Mouse (Mus musculus) gastrocnemius, adult 2 months (tissue): ENCODE measurements around the gene Stat3. TPM values are rescaled to one million over a fixed set of nuclear protein-coding genes. Genes with fewer than 3 reads are reported as not detected.

ENCODE experiments used
- DNase-seq: peaks from one replicate; pipeline ENCODE4 v3.0.0; 2022
- H3K27ac ChIP-seq: fragments of 200-600 bp; 2 replicates; pipeline ENCODE4 v1.8.1; 2022; ENCODE audit warnings: mild to moderate bottlenecking
- H3K4me3 ChIP-seq: fragments of 200-600 bp; 2 replicates; pipeline ENCODE4 v1.8.1; 2022; ENCODE audit warnings: mild to moderate bottlenecking, moderate library complexity
- CTCF ChIP-seq: fragments of 200-600 bp; IDR thresholded peaks from 2 replicates; pipeline ENCODE4 v1.8.1; 2022; ENCODE audit warnings: antibody characterized with exemption, mild to moderate bottlenecking, moderate library complexity
- intact Hi-C: fragments of 180-260 bp; cut with DNase I; formaldehyde crosslinking; loops from one replicate; pipeline ENCODE4 v1.15.1; 2025
- total RNA-seq, 2 experiments: library from RNA; stranded (reverse); gene quantifications; 2 replicates each; pipeline ENCODE4 v1.2.3; 2021

Stat3 gene
- total RNA-seq, 2 experiments from 2014 or later: 40.6 to 44.2 TPM

DNA sequence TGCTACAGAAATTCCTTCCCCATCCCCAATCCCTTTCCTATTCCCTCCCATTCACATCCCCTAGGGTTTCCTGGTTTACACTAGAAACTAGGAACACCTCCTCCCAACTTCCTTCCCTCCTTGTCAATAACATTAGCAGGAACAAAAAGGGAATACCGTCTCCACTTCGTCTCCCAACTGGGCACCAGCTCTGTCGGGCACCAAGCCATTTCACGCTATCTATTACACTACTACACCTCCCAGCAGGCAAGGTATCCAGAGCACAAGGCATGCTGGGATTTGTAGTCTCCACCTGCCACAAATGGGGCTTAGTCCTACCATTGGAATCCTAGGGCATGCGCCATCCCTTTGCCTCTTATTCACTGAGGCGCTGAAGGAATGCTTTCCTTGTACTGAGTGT, 21.2 kb upstream of the Stat3 start:
- intact Hi-C loops: no loop called here
- Histone ChIP-seq H3K4me3 (peak overlapping the region; percentile 63), H3K27ac (peak overlapping the region; percentile 99)
- DNase-seq: peak; percentile 92
- no peak for TF ChIP-seq CTCF

DNA sequence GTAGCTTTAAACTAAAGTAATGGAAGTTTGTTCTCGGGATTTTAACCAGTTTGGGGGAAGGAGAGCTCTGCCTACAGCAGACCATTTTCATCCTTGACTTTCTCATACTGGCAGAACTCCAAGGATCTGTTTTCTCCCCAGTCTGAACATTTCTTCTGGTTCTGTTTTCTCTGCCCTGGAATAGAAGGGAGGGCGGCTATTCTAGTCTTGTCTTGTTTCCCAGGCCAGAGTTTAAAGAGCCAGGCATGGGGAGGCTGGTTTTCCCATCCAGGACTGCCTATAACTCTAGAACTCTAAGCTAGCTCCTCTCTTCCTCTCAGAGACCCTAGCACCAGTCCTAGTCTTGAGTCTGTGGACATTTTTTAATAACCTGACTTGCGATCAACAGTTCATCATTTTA, 20.5 kb upstream of the Stat3 start:
- no peak for DNase-seq
- peak overlapping the region; percentile 63 for H3K4me3 ChIP-seq
- TF ChIP-seq CTCF: no peak
- intact Hi-C loops: loop anchor here (5.0 kb wide), 1 partner anchor 238 kb away; no protein-coding TSS in a partner anchor
- peak overlapping the region; percentile 99 for H3K27ac ChIP-seq

DNA sequence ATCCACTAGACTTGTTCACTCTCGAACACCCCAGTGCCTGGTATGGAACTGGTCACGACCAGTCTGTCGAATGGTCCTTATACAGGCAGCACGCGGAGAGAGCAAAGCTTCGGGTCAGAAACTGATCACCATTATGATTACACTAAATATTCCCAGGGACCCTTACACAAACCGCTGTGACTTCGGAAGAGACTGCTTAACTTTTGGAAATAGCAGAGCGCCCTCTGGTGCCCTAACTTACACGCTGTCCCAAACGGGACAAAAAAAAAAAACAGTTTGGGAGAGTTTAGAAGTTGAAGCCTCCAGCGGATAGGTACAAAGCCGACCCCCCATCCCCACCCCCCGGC, 20.1 kb upstream of the Stat3 start:
- peak overlapping the region; percentile 63 for H3K4me3 ChIP-seq
- DNase-seq: peak; percentile 76
- intact Hi-C loops: loop anchor here (5.0 kb wide), 1 partner anchor 237 kb away; no protein-coding TSS in a partner anchor
- TF ChIP-seq CTCF: peak; percentile 88
- H3K27ac ChIP-seq: peak overlapping the region; percentile 99

DNA sequence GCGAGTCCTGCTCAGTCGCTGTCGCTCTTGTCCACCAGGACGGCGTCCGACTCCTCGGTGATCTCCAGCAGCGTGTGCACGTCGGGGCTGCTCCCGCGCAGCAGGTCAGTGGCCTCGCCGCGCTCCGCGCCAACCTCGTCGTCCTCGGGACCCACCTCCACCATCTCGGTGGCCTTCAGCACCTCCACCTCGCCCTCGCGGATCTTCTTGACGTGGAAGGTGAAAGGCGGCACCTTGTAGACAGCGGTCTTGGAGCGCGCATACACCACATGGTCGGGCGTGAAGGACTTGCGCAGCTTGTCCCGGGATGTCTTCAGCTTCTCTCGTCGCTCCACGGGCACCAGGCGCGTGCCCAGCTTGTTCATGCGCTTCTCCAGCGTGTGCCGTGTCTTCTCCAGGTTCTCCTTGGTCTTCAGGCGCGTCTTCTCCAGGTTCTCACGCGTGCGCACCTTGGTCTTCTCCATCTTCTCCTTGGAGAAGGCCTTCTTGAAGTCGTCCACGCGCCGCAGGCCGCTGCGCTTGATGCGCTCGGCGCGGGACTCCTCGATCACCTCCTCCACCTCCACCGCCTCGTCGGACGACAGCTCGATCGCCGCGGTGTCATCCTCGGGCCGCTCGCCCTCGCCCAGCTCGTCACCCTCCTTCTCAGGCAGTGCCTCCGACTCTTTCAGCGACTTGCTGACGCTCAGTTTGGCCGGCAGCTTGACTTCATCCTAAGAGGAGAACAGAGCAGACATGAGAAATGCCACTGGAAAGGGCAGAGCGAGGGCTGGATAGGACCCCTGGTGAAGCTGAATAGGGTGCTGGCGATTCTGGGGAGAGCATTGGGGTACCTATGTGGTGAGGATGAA, 19.5 kb upstream of the Stat3 start:
- H3K27ac ChIP-seq: peak overlapping the region; percentile 99
- H3K4me3 ChIP-seq: peak overlapping the region; percentile 63
- peak; percentile 44 for DNase-seq

DNA sequence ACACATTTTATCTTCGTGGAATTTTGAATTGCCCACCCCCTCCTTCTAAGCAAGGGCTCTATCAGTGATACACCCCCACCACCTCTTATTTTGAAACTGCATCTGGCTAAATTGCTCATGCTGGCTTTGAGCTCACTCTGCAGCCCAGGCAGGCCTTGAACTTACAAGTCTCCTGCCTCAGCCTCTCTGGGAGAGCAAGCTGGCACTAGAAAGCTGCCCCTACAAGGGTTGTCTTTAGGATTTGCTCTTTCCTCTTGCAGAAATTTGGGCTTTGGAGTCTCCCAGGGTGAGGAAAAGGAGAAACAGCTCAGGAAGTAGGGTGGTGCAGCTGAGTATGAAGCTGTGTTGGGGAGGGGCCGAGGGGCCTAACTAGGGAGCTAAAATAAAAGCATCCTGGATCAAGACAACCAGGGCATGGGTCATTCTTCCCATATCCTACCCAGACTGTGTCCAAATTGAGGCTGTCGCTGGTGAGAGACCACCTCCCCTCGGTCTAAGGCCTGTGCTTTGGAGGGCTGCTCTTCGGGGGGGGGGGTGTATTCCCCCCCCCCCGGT, 18.7 kb upstream of the Stat3 start:
- H3K4me3 ChIP-seq: peak overlapping the region; percentile 63
- intact Hi-C loops: loop anchor here (1.0 to 5.0 kb wide), 2 partner anchors 65 to 236 kb away; no protein-coding TSS in a partner anchor
- DNase-seq: no peak
- peak overlapping the region; percentile 99 for H3K27ac ChIP-seq
- no peak for TF ChIP-seq CTCF

More for the DNA sequence above, 19.5 kb upstream of the Stat3 start:
- no peak for TF ChIP-seq CTCF
- intact Hi-C loops: loop anchor here (5.0 kb wide), 1 partner anchor 237 kb away; no protein-coding TSS in a partner anchor

GRCm38 (mm10) chr11:100957244-100957643, 17.9 kb upstream of the Stat3 start:
- intact Hi-C loops: loop anchor here (1.0 to 5.0 kb wide), 2 partner anchors 64 to 235 kb away; no protein-coding TSS in a partner anchor
- Histone ChIP-seq H3K27ac (peak overlapping the region; percentile 99), H3K4me3 (peak overlapping the region; percentile 63)
- peak; percentile 94 for TF ChIP-seq CTCF
- DNase-seq: peak; percentile 92

DNA sequence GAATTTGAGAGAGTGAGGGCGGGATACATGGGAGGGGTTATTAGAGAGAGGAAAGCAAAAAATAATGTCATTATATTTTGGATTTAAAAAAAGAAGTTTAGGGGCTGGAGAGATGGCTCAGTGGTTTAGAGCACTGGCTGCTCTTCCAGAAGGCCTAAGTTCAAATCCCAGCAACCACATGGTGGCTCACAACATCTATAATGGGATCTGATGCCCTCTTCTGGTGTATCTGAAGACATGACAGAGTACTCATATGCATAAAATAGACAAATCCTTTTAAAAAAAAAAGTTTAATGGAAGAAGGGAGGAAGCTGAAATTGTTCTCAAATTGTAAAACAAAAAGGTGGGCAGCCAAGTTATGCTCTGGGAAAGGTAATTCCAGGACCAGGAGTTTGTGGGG, 10.2 kb upstream of the Stat3 start:
- no peak overlapping the region for H3K4me3 ChIP-seq
- no peak overlapping the region for H3K27ac ChIP-seq
- intact Hi-C loops: no loop called here
- no peak for DNase-seq
- TF ChIP-seq CTCF: peak; percentile 50

DNA sequence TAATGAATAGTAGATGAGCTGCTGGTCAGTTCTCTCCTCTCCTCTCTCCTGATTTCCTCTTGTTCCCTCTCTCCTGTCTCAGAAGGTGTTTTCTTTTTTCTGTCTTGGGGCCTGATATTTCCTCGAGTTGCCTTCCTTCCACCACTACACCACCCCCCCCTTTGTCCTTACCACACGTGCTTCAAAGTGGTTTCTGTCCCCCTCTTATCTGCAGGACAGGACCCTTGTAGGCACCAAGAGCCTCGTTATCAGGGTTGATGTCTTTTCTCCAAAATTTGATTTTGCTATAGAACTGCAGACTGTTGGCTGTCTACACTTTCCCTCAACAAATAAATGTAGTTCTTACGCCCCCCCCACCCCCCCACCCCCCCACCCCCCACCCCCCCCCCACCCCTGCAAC, 9.0 kb upstream of the Stat3 start:
- intact Hi-C loops: no loop called here
- H3K4me3 ChIP-seq: no peak overlapping the region

DNA sequence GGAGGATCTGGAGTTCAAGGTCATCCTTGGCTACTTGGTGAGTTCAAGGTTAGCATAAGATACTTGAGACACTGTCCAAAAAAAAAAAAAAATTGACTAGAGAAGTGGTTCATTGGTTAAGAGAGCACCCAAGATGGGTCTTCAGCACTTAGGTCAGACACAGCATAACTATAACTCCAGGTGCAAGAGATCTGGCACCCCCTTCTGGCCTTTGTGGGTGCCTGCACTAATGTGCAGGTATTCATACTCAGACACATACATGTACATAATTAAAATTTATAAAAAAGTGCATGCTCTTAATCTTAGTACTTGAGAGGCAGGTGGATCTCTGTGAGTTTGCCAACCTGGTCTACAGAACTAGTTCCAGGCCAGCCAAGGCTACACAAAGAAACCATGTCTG, 8.2 kb upstream of the Stat3 start:
- Histone ChIP-seq H3K4me3 (no peak overlapping the region), H3K27ac (no peak overlapping the region)
- DNase-seq: no peak
- intact Hi-C loops: no loop called here
- peak; percentile 50 for TF ChIP-seq CTCF

More for the DNA sequence above, 9.0 kb upstream of the Stat3 start:
- DNase-seq: no peak
- TF ChIP-seq CTCF: no peak
- no peak overlapping the region for H3K27ac ChIP-seq

- no peak overlapping the region for H3K27ac ChIP-seq
- intact Hi-C loops: no loop called here
- TF ChIP-seq CTCF: no peak
Observed at GRCm38 (mm10) chr11:100946862-100947261, 7.5 kb upstream of the Stat3 start.

GRCm38 (mm10) chr11:100942388-100942787, 3.0 kb upstream of the Stat3 start:
- no peak for TF ChIP-seq CTCF
- intact Hi-C loops: no loop called here
- no peak for DNase-seq
- Histone ChIP-seq H3K4me3 (no peak overlapping the region), H3K27ac (no peak overlapping the region)

More at GRCm38 (mm10) chr11:100946862-100947261, 7.5 kb upstream of the Stat3 start:
- H3K4me3 ChIP-seq: no peak overlapping the region
- DNase-seq: no peak

- Histone ChIP-seq H3K27ac (peak overlapping the region; percentile 98), H3K4me3 (peak overlapping the region; percentile 94)
- intact Hi-C loops: no loop called here
- no peak for DNase-seq
- no peak for TF ChIP-seq CTCF
Observed at GRCm38 (mm10) chr11:100938711-100939511, 429 bp downstream of the Stat3 start.

DNA sequence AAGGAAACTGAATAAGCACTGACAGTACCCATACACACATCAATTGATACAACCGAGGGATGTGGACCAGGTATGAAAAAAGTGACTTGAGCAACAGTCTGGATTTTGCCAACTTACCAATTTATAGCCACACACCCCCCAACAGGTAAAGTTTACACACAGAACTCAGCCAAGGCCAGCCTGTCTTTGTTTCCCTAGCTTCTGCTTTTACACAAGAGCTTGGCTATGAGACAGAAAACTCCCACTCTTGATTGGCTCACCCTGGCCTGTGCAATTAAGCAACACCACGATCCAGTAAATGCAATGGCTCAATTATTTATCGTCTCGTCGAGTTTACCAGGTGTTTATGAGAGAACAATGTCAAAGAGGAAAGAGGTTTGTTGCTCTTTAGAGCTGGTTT, 1.2 kb downstream of the Stat3 start:
- DNase-seq: peak; percentile 25
- TF ChIP-seq CTCF: no peak
- peak overlapping the region; percentile 98 for H3K27ac ChIP-seq
- intact Hi-C loops: no loop called here
- H3K4me3 ChIP-seq: peak overlapping the region; percentile 94
